Mouse (Mus musculus): ENCODE results near the gene Atad2b.
"Not testable (repeated sequence)": the region's sequence is repeated elsewhere in the genome, so short reads cannot be mapped to it uniquely, and the experiment has no call there.

Gene Atad2b

GRCm38 (mm10) chr12:4910496-4910895 lies 6.7 kb upstream of the Atad2b start:
- not testable (repeated sequence) for DNase-seq (ENCODE audit: low read depth, low spot score)

GRCm38 (mm10) chr12:4911716-4912115 lies 5.4 kb upstream of the Atad2b start:
- no peak for DNase-seq (ENCODE audit: low read depth, low spot score)

GRCm38 (mm10) chr12:4914441-4914840 lies 2.7 kb upstream of the Atad2b start:
- DNase-seq (ENCODE audit: low read depth, low spot score) = no peak

GRCm38 (mm10) chr12:4914944-4915343 lies 2.2 kb upstream of the Atad2b start:
- no peak for DNase-seq (ENCODE audit: low read depth, low spot score)

GRCm38 (mm10) chr12:4917805-4918591 lies 845 bp downstream of the Atad2b start:
- no peak for DNase-seq (ENCODE audit: low read depth, low spot score)

GRCm38 (mm10) chr12:4928197-4928596 lies 11.0 kb downstream of the Atad2b start:
- no peak for DNase-seq (ENCODE audit: low read depth, low spot score)

- no peak for DNase-seq (ENCODE audit: low read depth, low spot score)
These were observed 13.8 kb downstream of the Atad2b start for GRCm38 (mm10) chr12:4930820-4931548.

- no peak for DNase-seq (ENCODE audit: low read depth, low spot score)
These were observed 35.1 kb downstream of the Atad2b start for GRCm38 (mm10) chr12:4952272-4952671.

GRCm38 (mm10) chr12:4953156-4953555 lies 36.0 kb downstream of the Atad2b start:
- no peak for DNase-seq (ENCODE audit: low read depth, low spot score)

GRCm38 (mm10) chr12:4972939-4973338 lies 55.8 kb downstream of the Atad2b start:
- DNase-seq (ENCODE audit: low read depth, low spot score) = peak; percentile 51

- no peak for DNase-seq (ENCODE audit: low read depth, low spot score)
These were observed 61.2 kb downstream of the Atad2b start for GRCm38 (mm10) chr12:4978324-4978723.

GRCm38 (mm10) chr12:4996981-4997380 lies 79.8 kb downstream of the Atad2b start:
- DNase-seq (ENCODE audit: low read depth, low spot score) = no peak

- DNase-seq (ENCODE audit: low read depth, low spot score) = no peak
These were observed 88.2 kb downstream of the Atad2b start for GRCm38 (mm10) chr12:5005338-5005737.

GRCm38 (mm10) chr12:5005776-5006175 lies 88.6 kb downstream of the Atad2b start:
- DNase-seq (ENCODE audit: low read depth, low spot score) = not testable (repeated sequence)

- not testable (repeated sequence) for DNase-seq (ENCODE audit: low read depth, low spot score)
These were observed 91.5 kb downstream of the Atad2b start for GRCm38 (mm10) chr12:5008638-5009037.

GRCm38 (mm10) chr12:5025226-5025861 lies 108.2 kb downstream of the Atad2b start:
- DNase-seq (ENCODE audit: low read depth, low spot score) = no peak

GRCm38 (mm10) chr12:5029035-5029434 lies 111.9 kb downstream of the Atad2b start:
- DNase-seq (ENCODE audit: low read depth, low spot score) = no peak

GRCm38 (mm10) chr12:5038008-5038407 lies 120.9 kb downstream of the Atad2b start:
- DNase-seq (ENCODE audit: low read depth, low spot score) = no peak

- no peak for DNase-seq (ENCODE audit: low read depth, low spot score)
These were observed 127.0 kb downstream of the Atad2b start for GRCm38 (mm10) chr12:5044141-5044540.

GRCm38 (mm10) chr12:5048104-5048503 lies 131.0 kb downstream of the Atad2b start:
- no peak for DNase-seq (ENCODE audit: low read depth, low spot score)

- DNase-seq (ENCODE audit: low read depth, low spot score) = no peak
These were observed 150.4 kb downstream of the Atad2b start for GRCm38 (mm10) chr12:5067590-5067989.

GRCm38 (mm10) chr12:5070131-5070530 lies 153.0 kb downstream of the Atad2b start:
- DNase-seq (ENCODE audit: low read depth, low spot score) = no peak

All from retina, postnatal 7 days (tissue).